8 mouse cellular contexts compared by ENCODE assay signal in the genomic region with DNA sequence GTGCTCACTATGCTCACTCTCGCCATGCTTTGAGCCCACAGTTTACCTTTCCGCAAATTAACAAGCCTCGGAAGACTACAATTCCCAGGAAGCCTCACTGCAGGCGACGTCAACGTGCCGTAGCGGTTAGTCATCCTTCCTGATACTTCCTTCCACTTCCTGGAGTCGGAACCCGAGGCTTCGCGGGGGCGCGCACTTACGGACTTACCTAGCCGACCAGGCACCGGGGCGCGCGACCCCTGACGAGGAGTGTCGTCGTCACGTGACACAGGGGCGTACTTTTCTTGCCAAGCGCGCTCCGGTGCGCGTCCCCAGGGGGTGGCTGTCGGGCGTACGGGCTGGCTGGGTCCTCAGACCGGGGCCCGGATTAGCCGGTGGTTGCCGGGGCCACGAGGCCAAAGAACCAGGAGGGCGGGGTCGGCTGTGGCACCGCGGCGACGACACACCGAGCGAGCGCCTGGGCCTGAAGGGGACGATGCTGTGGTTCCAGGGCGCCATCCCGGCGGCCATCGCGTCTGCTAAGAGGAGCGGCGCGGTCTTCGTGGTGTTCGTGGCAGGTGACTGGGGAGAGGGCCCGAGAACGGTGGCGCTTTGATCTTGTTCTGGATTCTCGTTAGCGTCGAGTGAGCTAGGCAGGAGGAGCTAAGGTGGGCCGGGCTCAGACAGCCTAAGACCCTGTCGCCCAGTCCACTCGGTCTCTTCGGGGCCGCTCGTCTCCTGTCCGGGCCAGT. TPM values are rescaled to one million over a fixed set of nuclear protein-coding genes. Genes with fewer than 3 reads are reported as not detected.
DNase-seq lines count a peak whose midpoint lies in the region; ATAC-seq and TF ChIP-seq lines count a peak whose summit lies in the region.

No protein-coding gene starts in this region.

- peak overlapping the region; percentile 75 for H3K9ac ChIP-seq in hindbrain, postnatal 0 days (replicated peaks; ENCODE audit: low read length)

- intact Hi-C loops in gastrocnemius, adult 2 months (cut with DNase I) = no loop called here
- intact Hi-C loops in left cerebral cortex, adult 2 months (cut with DNase I) = no loop called here

- H3K4me2 ChIP-seq in hindbrain, postnatal 0 days (ENCODE audit: low read depth, low read length) = peak overlapping the region; percentile 70

- peaks cover 9% of the 10 kb centered on the region for H3K4me1 ChIP-seq in hindbrain, postnatal 0 days (ENCODE audit: insufficient read depth, low read length)

- H3K27me3 ChIP-seq in hindbrain, postnatal 0 days (ENCODE audit: insufficient read depth, low read length) = no peaks in the 10 kb centered on the region

- H3K4me3 ChIP-seq in gastrocnemius, adult 2 months = peak overlapping the region; percentile 97
- H3K4me3 ChIP-seq in hindbrain, postnatal 0 days (ENCODE audit: low read length) = peak overlapping the region; percentile 61
- H3K4me3 ChIP-seq in left cerebral cortex, adult 2 months = peak overlapping the region; percentile 98

- under 1% methylated on average over 71 of the region's 71 CpGs for WGBS in hindbrain, postnatal 0 days

- H3K9me3 ChIP-seq in hindbrain, postnatal 0 days (ENCODE audit: low read length) = no peaks in the 10 kb centered on the region

- no peaks in the 10 kb centered on the region for H3K36me3 ChIP-seq in hindbrain, postnatal 0 days (ENCODE audit: insufficient read depth, low read length)

- H3K27ac ChIP-seq in gastrocnemius, adult 2 months = peak overlapping the region; percentile 97
- peak overlapping the region; percentile 89 for H3K27ac ChIP-seq in hindbrain, postnatal 0 days
- H3K27ac ChIP-seq in left cerebral cortex, adult 2 months = peak overlapping the region; percentile 94

- peak; percentile 100 for DNase-seq in ZHBTc4 (ENCODE audit: low read depth, low spot score)
- peak; percentile 97 for DNase-seq in gastrocnemius, adult 2 months
- peak; percentile 98 for DNase-seq in hindbrain, postnatal 0 days (ENCODE audit: low spot score)
- DNase-seq in left cerebral cortex, adult 2 months (ENCODE audit: extremely low spot score in 1 of 2, low spot score in 2 of 2) = peak; percentile 91 to 95
- DNase-seq in right cerebral cortex, adult 2 months (ENCODE audit: low spot score in 2 of 2) = peak; percentile 95 to 97
- DNase-seq in urinary bladder, postnatal 14 days (ENCODE audit: low spot score) = peak; percentile 96

- TF ChIP-seq CTCF in gastrocnemius, adult 2 months (IDR thresholded peaks at IDR 0.05) = no peak
- TF ChIP-seq CTCF in hindbrain, postnatal 0 days (IDR thresholded peaks at IDR 0.05; ENCODE audit: low read depth) = no peak
- no peak for TF ChIP-seq CTCF in left cerebral cortex, adult 2 months (IDR thresholded peaks at IDR 0.05)

- ATAC-seq in common myeloid progenitor, adult 5-6 weeks (replicated peaks; ENCODE audit: low read depth, poor library complexity, severe bottlenecking) = peak; percentile 96
- peak; percentile 96 for ATAC-seq in hindbrain, postnatal 0 days
- peak; percentile 93 for ATAC-seq in megakaryocyte, adult 5-6 weeks (ENCODE audit: poor library complexity, severe bottlenecking)

RNA-seq across cellular contexts. Expression of a gene that starts 0.4 kb away (rescaled TPM):
- total RNA-seq in common myeloid progenitor, adult 5-6 weeks (2017) = 100 and 140 TPM in 2 replicates
- 10 to 100 TPM; 46.9 to 47.1 TPM for total RNA-seq in gastrocnemius, adult 2 months (2021)
- total RNA-seq in hindbrain, postnatal 0 days (2014; rRNA removed) = 32.9 and 45.6 TPM in 2 replicates
- 73.0 and 79.3 TPM in 2 replicates for polyA plus RNA-seq in hindbrain, postnatal 0 days (2015; fragmentation: Nextera tagmentation; extraction: Ambion mirVana)
- total RNA-seq in left cerebral cortex, adult 2 months (2021) = 10 to 100 TPM; 46.2 to 46.5 TPM
- 41.6 and 45.3 TPM in 2 replicates for total RNA-seq in megakaryocyte, adult 5-6 weeks (2015)
- total RNA-seq in megakaryocyte, adult 5-6 weeks (2017) = 92.8 and 130 TPM in 2 replicates

Comparison
In these comparisons a context has a peak if more than half of its experiments do, and no peak if none do; other contexts are left out.
1. Peak in every context shown above with its lines: DNase-seq, ATAC-seq, H3K4me3 ChIP-seq and H3K27ac ChIP-seq.